ENCODE assay signal across 8 mouse cellular contexts in genomic region chr9:65828016-65828403, GRCm38 (mm10). TPM values are rescaled to one million over a fixed set of nuclear protein-coding genes. Genes with fewer than 3 reads are reported as not detected.
DNase-seq lines count a peak whose midpoint lies in the region; ATAC-seq and TF ChIP-seq lines count a peak whose summit lies in the region.

No protein-coding gene starts in this region.

- ATAC-seq in heart, embryonic 12.5 days (ENCODE audit: insufficient number of reproducible peaks, low FRiP score), result no peak
- ATAC-seq in forebrain, postnatal 0 days, result no peak
- no peak for ATAC-seq in liver, embryonic 16.5 days (ENCODE audit: low read depth)
- no peak for ATAC-seq in megakaryocyte-erythroid progenitor cell, adult 5-6 weeks (replicated peaks; ENCODE audit: low FRiP score, low TSS enrichment, poor library complexity, severe bottlenecking)

- 0 out of 2 replicates have a peak, but pooled peaks cover 2% of the 10 kb centered on the region for H3K36me3 ChIP-seq in heart, embryonic 12.5 days
- no peaks in the 10 kb centered on the region for H3K36me3 ChIP-seq in ES-Bruce4 (ENCODE audit: control insufficient read depth, insufficient read depth, low read length, poor library complexity, severe bottlenecking)
- no peaks in the 10 kb centered on the region for H3K36me3 ChIP-seq in forebrain, postnatal 0 days (ENCODE audit: insufficient read depth)
- no peaks in the 10 kb centered on the region for H3K36me3 ChIP-seq in liver, embryonic 16.5 days (ENCODE audit: control insufficient read depth, insufficient read depth)

- H3K4me1 ChIP-seq in heart, embryonic 12.5 days (replicated peaks), result peaks cover 41% of the 10 kb centered on the region
- H3K4me1 ChIP-seq in ES-Bruce4 (ENCODE audit: control insufficient read depth, insufficient read depth, low read length), result peaks cover 3% of the 10 kb centered on the region
- H3K4me1 ChIP-seq in forebrain, postnatal 0 days (ENCODE audit: insufficient read depth), result peaks cover 31% of the 10 kb centered on the region
- H3K4me1 ChIP-seq in liver, embryonic 16.5 days (ENCODE audit: control insufficient read depth, low read depth, low read length), result peaks cover 48% of the 10 kb centered on the region

- TF ChIP-seq CTCF in ES-Bruce4 (IDR thresholded peaks at IDR 0.05; ENCODE audit: low read depth, low read length), result no peak
- no peak for TF ChIP-seq CTCF in forebrain, postnatal 0 days (IDR thresholded peaks at IDR 0.05; ENCODE audit: low read depth)

- TF ChIP-seq POLR2A in ES-Bruce4 (IDR thresholded peaks at IDR 0.05; ENCODE audit: insufficient read depth, low read length), result no peak

- peak overlapping the region; percentile 97 for H3K9ac ChIP-seq in heart, embryonic 12.5 days
- H3K9ac ChIP-seq in ES-Bruce4 (ENCODE audit: low read depth, poor library complexity, severe bottlenecking), result peak overlapping the region; percentile 67
- H3K9ac ChIP-seq in forebrain, postnatal 0 days, result peak overlapping the region; percentile 96
- peak overlapping the region; percentile 88 for H3K9ac ChIP-seq in liver, embryonic 16.5 days (ENCODE audit: low read depth, low read length)

- peak overlapping the region; percentile 99 for H3K27ac ChIP-seq in heart, embryonic 12.5 days (ENCODE audit: poor library complexity, severe bottlenecking)
- peak overlapping the region; percentile 91 for H3K27ac ChIP-seq in ES-Bruce4 (ENCODE audit: insufficient read depth, low read length)
- peak overlapping the region; percentile 97; the same call in 1 of the 2 replicates for H3K27ac ChIP-seq in forebrain, postnatal 0 days (ENCODE audit: low read depth, low read length)
- H3K27ac ChIP-seq in liver, embryonic 16.5 days (ENCODE audit: low read length), result peak overlapping the region; percentile 94

- H3K9me3 ChIP-seq in heart, embryonic 12.5 days (replicated peaks), result no peaks in the 10 kb centered on the region
- H3K9me3 ChIP-seq in ES-Bruce4 (replicated peaks; ENCODE audit: control insufficient read depth, insufficient read depth, low read length, poor library complexity, severe bottlenecking), result no peaks in the 10 kb centered on the region
- no peaks in the 10 kb centered on the region for H3K9me3 ChIP-seq in forebrain, postnatal 0 days (ENCODE audit: low read length)
- no peaks in the 10 kb centered on the region for H3K9me3 ChIP-seq in liver, embryonic 16.5 days (replicated peaks; ENCODE audit: control insufficient read depth, low read length)

- peak overlapping the region; percentile 87 for H3K4me3 ChIP-seq in heart, embryonic 12.5 days
- peak overlapping the region; percentile 71 for H3K4me3 ChIP-seq in ES-Bruce4 (ENCODE audit: low read depth, low read length)
- H3K4me3 ChIP-seq in forebrain, postnatal 0 days (ENCODE audit: low read depth, low read length), result peak overlapping the region; percentile 98
- peak overlapping the region; percentile 88 for H3K4me3 ChIP-seq in liver, embryonic 16.5 days (ENCODE audit: low read depth, low read length)

- no peaks in the 10 kb centered on the region for H3K27me3 ChIP-seq in heart, embryonic 12.5 days (replicated peaks)
- no peaks in the 10 kb centered on the region for H3K27me3 ChIP-seq in ES-Bruce4 (ENCODE audit: control insufficient read depth, insufficient read depth, low read length, poor library complexity, severe bottlenecking)
- no peaks in the 10 kb centered on the region for H3K27me3 ChIP-seq in forebrain, postnatal 0 days (ENCODE audit: insufficient read depth, low read length)
- no peaks in the 10 kb centered on the region for H3K27me3 ChIP-seq in liver, embryonic 16.5 days (ENCODE audit: control insufficient read depth, insufficient read depth, low read depth, low read length)

- no peak for TF ChIP-seq EP300 in ES-Bruce4 (IDR thresholded peaks at IDR 0.05; ENCODE audit: insufficient read depth, low read depth, low read length)

- peak overlapping the region; percentile 82 for H3K4me2 ChIP-seq in heart, embryonic 12.5 days
- peak overlapping the region; percentile 77 for H3K4me2 ChIP-seq in forebrain, postnatal 0 days (ENCODE audit: low read depth)
- peak overlapping the region; percentile 80 for H3K4me2 ChIP-seq in liver, embryonic 16.5 days (ENCODE audit: low read depth, low read length)

- DNase-seq in heart, postnatal 14 days, result no peak
- DNase-seq in forebrain, postnatal 0 days, result no peak
- no peak for DNase-seq in left cerebral cortex, postnatal 10 days (ENCODE audit: extremely low spot score in 1 of 2, low spot score in 2 of 2)
- DNase-seq in B cell, adult 2 months, result no peak

- intact Hi-C loops in heart, postnatal 14 days (cut with DNase I), result loop anchor here (2.0 to 10.0 kb wide), 4 partner anchors 73 to 767 kb away; partner anchors contain the start of gene Usp3
- intact Hi-C loops in left cerebral cortex, postnatal 10 days (cut with DNase I), result loop anchor here (5.0 kb wide), 1 partner anchor 131 kb away; no protein-coding TSS in a partner anchor

- WGBS in heart, embryonic 12.5 days, result under 1% methylated on average over 13 of the region's 13 CpGs
- 3% methylated on average over 13 of the region's 13 CpGs for WGBS in forebrain, postnatal 0 days
- 2% methylated on average over 13 of the region's 13 CpGs for whole genome bisulfite sequencing in liver, embryonic 16.5 days (ENCODE audit: insufficient replicate concordance)

RNA-seq across cellular contexts. Expression of gene Zfp609, which starts 0.6 kb away (rescaled TPM):
- 7.1 and 7.6 TPM in 2 replicates for polyA plus RNA-seq in heart, embryonic 12.5 days (2016; fragmentation: Nextera tagmentation; extraction: Ambion mirVana)
- total RNA-seq in heart, postnatal 14 days (2021), result 10 to 100 TPM; 27.5 to 28.3 TPM
- polyA plus RNA-seq in ES-Bruce4 (2011; ENCODE audit: insufficient read depth, insufficient read length, low read depth, missing spikeins), result 47.0 and 48.8 TPM in 2 replicates
- 9.8 and 9.9 TPM in 2 replicates for total RNA-seq in forebrain, postnatal 0 days (2014; rRNA removed)
- polyA plus RNA-seq in forebrain, postnatal 0 days (2015; fragmentation: Nextera tagmentation; extraction: Ambion mirVana), result 3.8 and 5.0 TPM in 2 replicates
- polyA plus RNA-seq in liver, embryonic 16.5 days (2015; fragmentation: Nextera tagmentation; extraction: Ambion mirVana), result 1.4 and 1.7 TPM in 2 replicates
- total RNA-seq in left cerebral cortex, postnatal 10 days (2021), result 10 to 100 TPM; 41.3 to 42.2 TPM
- total RNA-seq in megakaryocyte-erythroid progenitor cell, adult 5-6 weeks (2014; fragmentation: Nextera tagmentation), result 25.5 and 31.8 TPM in 2 replicates
- 3.6 and 13.8 TPM in 2 replicates for total RNA-seq in megakaryocyte-erythroid progenitor cell, adult 5-6 weeks (2017)
